Mouse (Mus musculus) megakaryocyte progenitor cell, adult 5-6 weeks (primary cell): ENCODE measurements at regions not wholly inside any gene's neighbourhood (a gene's known extent, or its start where the extent isn't known, plus 50 kb on each side); places are given as distances from the start of the nearest gene placed in this dataset.

Experiments
- ATAC-seq: replicated peaks from 2 replicates; pipeline ENCODE4 v1.8.0; 2016; ENCODE audit warnings: mild to moderate bottlenecking, moderate TSS enrichment, inconsistent platforms; ENCODE audit not compliant: poor library complexity

- 0 out of 2 replicates have a peak, but pooled peaks have one; percentile 42 for ATAC-seq
These were observed 140.9 kb upstream of the Cts3 start for GRCm38 (mm10) chr13:61710823-61711222.

DNA sequence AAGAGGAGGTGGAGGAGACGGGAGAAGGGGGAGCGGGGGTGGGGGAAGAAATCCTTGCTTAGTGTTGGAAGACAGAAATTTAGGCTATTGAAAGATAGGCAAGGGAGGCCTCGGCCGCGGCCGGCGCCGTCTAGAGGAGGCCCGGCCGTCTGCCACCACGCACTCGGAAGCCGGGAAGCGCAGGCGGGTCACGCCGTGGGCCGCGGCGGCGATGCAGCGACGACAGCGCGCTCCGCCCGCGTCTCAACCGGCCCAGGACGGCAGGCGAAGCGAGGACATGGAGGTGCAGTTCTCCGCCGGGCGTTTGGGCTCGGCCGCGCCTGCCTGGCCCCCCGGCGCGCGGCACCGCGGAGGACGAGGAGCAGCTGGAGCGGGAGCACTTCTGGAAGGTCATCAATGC lies 95.8 kb upstream of the Cts3 start:
- peak; percentile 23; the same call in 1 of the 2 replicates for ATAC-seq
